In genomic region chr4:128655446-128655845, GRCm38 (mm10) we compare ENCODE assay signal across 8 mouse cellular contexts. TPM values are rescaled to one million over a fixed set of nuclear protein-coding genes. Genes with fewer than 3 reads are reported as not detected.
DNase-seq lines count a peak whose midpoint lies in the region; ATAC-seq and TF ChIP-seq lines count a peak whose summit lies in the region.

No protein-coding gene starts in this region.

- intact Hi-C loops in heart, adult 2 months (cut with DNase I) = no loop called here

- no peak for TF ChIP-seq POLR2A in heart, adult 2 months (IDR thresholded peaks at IDR 0.05; ENCODE audit: insufficient read depth, low read depth, low read length)
- TF ChIP-seq POLR2A in CH12.LX (IDR thresholded peaks at IDR 0.05; ENCODE audit: low read depth, low read length) = no peak

- TF ChIP-seq CTCF in heart, adult 2 months (IDR thresholded peaks at IDR 0.05) = no peak
- no peak for TF ChIP-seq CTCF in CH12.LX (conservative IDR thresholded peaks at IDR 0.05 in 1 of 2, IDR thresholded peaks at IDR 0.05 in 1 of 2; ENCODE audit: low read depth in 2 of 2, low read length in 2 of 2)

- dilution Hi-C loops in CH12.LX (cut with MboI; ENCODE audit: extremely low pct_ligation_motif_present, extremely low pct_unique_long_range_greater_than_20kb, low sequenced_read_pairs) = no loop called here

- ATAC-seq in granulocyte monocyte progenitor cell, adult 5-6 weeks (replicated peaks; ENCODE audit: poor library complexity, severe bottlenecking) = peak; percentile 20

- peak overlapping the region; percentile 71 for H3K9ac ChIP-seq in heart, adult 2 months (ENCODE audit: low read depth, low read length)
- no peak overlapping the region; the same call in 1 of the 2 replicates for H3K9ac ChIP-seq in CH12.LX (ENCODE audit: insufficient read depth, low read depth)

- TF ChIP-seq EP300 in heart, adult 2 months (IDR thresholded peaks at IDR 0.05; ENCODE audit: insufficient read depth, low read depth, low read length) = no peak
- no peak for TF ChIP-seq EP300 in CH12.LX (IDR thresholded peaks at IDR 0.05; ENCODE audit: low read length)

- peak overlapping the region; percentile 64 for H3K4me3 ChIP-seq in heart, adult 2 months
- H3K4me3 ChIP-seq in CH12.LX (replicated peaks in 1 of 3; ENCODE audit: low read depth in 2 of 3, low read length in 2 of 3, poor library complexity in 1 of 3) (peak overlapping the region; percentile 47 to 72 (median 63)), macrophage (ENCODE audit: inconsistent target) (peak overlapping the region; percentile 32)

- 15% methylated on average over 12 of the region's 12 CpGs for WGBS in heart, adult 2 months
- 5% methylated on average over 12 of the region's 12 CpGs for WGBS in macrophage (ENCODE audit: missing documents)

- no peaks in the 10 kb centered on the region for H3K36me3 ChIP-seq in heart, adult 2 months (ENCODE audit: control insufficient read depth, insufficient read depth, low read length)
- H3K36me3 ChIP-seq in CH12.LX (replicated peaks in 1 of 2; ENCODE audit: control insufficient read depth in 1 of 2, insufficient read depth in 1 of 2, low read length in 1 of 2) (no peaks in the 10 kb centered on the region), macrophage (ENCODE audit: inconsistent target) (no peaks in the 10 kb centered on the region)

- no peak for DNase-seq in heart, adult 2 months
- no peak for DNase-seq in heart, adult 8-10 months (ENCODE audit: low spot score)
- no peak for DNase-seq in CH12.LX (ENCODE audit: extremely low read depth)
- DNase-seq in urinary bladder, adult 2 months (ENCODE audit: low spot score) = no peak
- DNase-seq in right cerebral cortex, postnatal 4 days = no peak
- no peak for DNase-seq in thymus, postnatal 25 days

- H3K27ac ChIP-seq in heart, adult 2 months = no peak overlapping the region; the same call in 1 of the 2 replicates
- no peak overlapping the region for H3K27ac ChIP-seq in CH12.LX (ENCODE audit: insufficient read depth, low read depth)
- no peak overlapping the region for H3K27ac ChIP-seq in macrophage

- no peak for TF ChIP-seq RAD21 in CH12.LX (IDR thresholded peaks at IDR 0.05; ENCODE audit: low read depth, low read length)

- no peaks in the 10 kb centered on the region for H3K9me3 ChIP-seq in CH12.LX (replicated peaks; ENCODE audit: low read length)

- no peaks in the 10 kb centered on the region for H3K27me3 ChIP-seq in heart, adult 2 months (ENCODE audit: control insufficient read depth, insufficient read depth, low read length)
- H3K27me3 ChIP-seq in CH12.LX (replicated peaks) = peaks cover 6% of the 10 kb centered on the region

- H3K79me2 ChIP-seq in heart, adult 2 months (replicated peaks; ENCODE audit: control insufficient read depth, insufficient read depth, low read length) = no peaks in the 10 kb centered on the region
- H3K79me2 ChIP-seq in CH12.LX (replicated peaks; ENCODE audit: control insufficient read depth, extremely low read depth, insufficient read depth, poor library complexity, severe bottlenecking) (no peaks in the 10 kb centered on the region), macrophage (ENCODE audit: inconsistent target) (no peaks in the 10 kb centered on the region)

- in situ Hi-C loops in CH12.LX (cut with MboI; ENCODE audit: low pct_ligation_motif_present, low pct_unique_long_range_greater_than_20kb, low sequenced_read_pairs) = loop anchor here (5.0 kb wide), 1 partner anchor 37 kb away; no protein-coding TSS in a partner anchor

- peak overlapping the region; percentile 96 for H3K4me2 ChIP-seq in CH12.LX (ENCODE audit: insufficient read depth, low read depth, poor library complexity, severe bottlenecking)

- H3K4me1 ChIP-seq in heart, adult 2 months (ENCODE audit: control insufficient read depth, insufficient read depth, low read length) = peaks cover 2% of the 10 kb centered on the region; the same call in 1 of the 2 replicates
- H3K4me1 ChIP-seq in CH12.LX (ENCODE audit: control insufficient read depth in 1 of 2, insufficient read depth in 2 of 2) = peaks cover 0 to 45% of the 10 kb centered on the region in 2 experiments; a peak in 2 of 4 replicates

TF ChIP-seq in CH12.LX, 34 proteins besides CTCF, POLR2A, EP300 and RAD21:
- TF ChIP-seq MAFK (IDR thresholded peaks at IDR 0.05; ENCODE audit: insufficient replicate concordance, low read length) = no peak
- TF ChIP-seq USF2 (conservative IDR thresholded peaks at IDR 0.05; ENCODE audit: low read depth, low read length) = no peak
- no peak for TF ChIP-seq ELF1 (IDR thresholded peaks at IDR 0.05; ENCODE audit: low read depth, low read length)
- no peak for TF ChIP-seq GABPA (IDR thresholded peaks at IDR 0.05; ENCODE audit: insufficient replicate concordance, low read depth, low read length)
- no peak for TF ChIP-seq USF1 (IDR thresholded peaks at IDR 0.05; ENCODE audit: low read depth, low read length)
- no peak for TF ChIP-seq JUND (conservative IDR thresholded peaks at IDR 0.05; ENCODE audit: low read depth, low read length)
- no peak for TF ChIP-seq SMC3 (IDR thresholded peaks at IDR 0.05; ENCODE audit: low read depth, low read length)
- TF ChIP-seq NELFE (IDR thresholded peaks at IDR 0.05; ENCODE audit: low read depth, low read length) = no peak
- no peak for TF ChIP-seq MXI1 (IDR thresholded peaks at IDR 0.05; ENCODE audit: low read depth, low read length)
- no peak for TF ChIP-seq BHLHE40 (IDR thresholded peaks at IDR 0.05; ENCODE audit: low read depth, low read length)
- no peak for TF ChIP-seq ZC3H11A (IDR thresholded peaks at IDR 0.05; ENCODE audit: low read depth, low read length)
- no peak for TF ChIP-seq RCOR1 (conservative IDR thresholded peaks at IDR 0.05; ENCODE audit: low read depth, low read length)
- TF ChIP-seq JUN (IDR thresholded peaks at IDR 0.05; ENCODE audit: insufficient read depth, low read depth, low read length) = no peak
- no peak for TF ChIP-seq CHD2 (IDR thresholded peaks at IDR 0.05; ENCODE audit: low read length)
- no peak for TF ChIP-seq TBP (conservative IDR thresholded peaks at IDR 0.05; ENCODE audit: low read depth, low read length)
- no peak for TF ChIP-seq IRF4 (IDR thresholded peaks at IDR 0.05; ENCODE audit: low read depth, low read length)

RNA-seq across cellular contexts. Expression of gene Phc2, which starts 0.9 kb away (rescaled TPM):
- 10 to 100 TPM; 34.3 to 46.3 TPM for total RNA-seq in heart, adult 2 months (2021)
- polyA plus RNA-seq in heart, adult 2 months (2012; rRNA removed) = 39.7 and 44.5 TPM in 2 replicates
- total RNA-seq in heart, adult 8-10 months (2022) = 10 to 100 TPM; 26.8 to 38.7 (median 30.2) TPM
- total RNA-seq in CH12.LX (2012; rRNA removed) (29.6 and 32.7 TPM in 2 replicates), CH12.LX (2014; rRNA removed) (23.5 and 24.1 TPM in 2 replicates)
- polyA plus RNA-seq in CH12.LX (2012; ENCODE audit: insufficient read length, low read depth) (53.2 and 56.1 TPM in 2 replicates), macrophage (2018) (56.6 to 66.8 TPM (median 59.8 TPM) in 3 replicates)
- 33.7 and 47.2 TPM in 2 replicates for total RNA-seq in granulocyte monocyte progenitor cell, adult 5-6 weeks (2014; fragmentation: Nextera tagmentation)
- 8.7 and 17.5 TPM in 2 replicates for total RNA-seq in granulocyte monocyte progenitor cell, adult 5-6 weeks (2017)
- total RNA-seq in macrophage (2018; cell fraction: chromatin; rRNA removed) = 10 to 100 TPM; 32.5 to 78.6 (median 52.5) TPM
- 10 to 100 TPM; 51.6 to 81.5 (median 66.5) TPM for total RNA-seq in macrophage (2018; cell fraction: cytosol; rRNA removed)
- total RNA-seq in macrophage (2018; cell fraction: nucleus; rRNA removed) = 10 to 100 TPM; 49.4 to 94.3 (median 66.9) TPM
- 68.5 and 77.5 TPM in 2 replicates for polyA plus RNA-seq in urinary bladder, adult 2 months (2012; rRNA removed)

RNA-seq across cellular contexts. Expression of gene Tlr12, which starts 37.0 kb away (rescaled TPM):
- under 1 TPM; 0.09 to 0.10 TPM for total RNA-seq in heart, adult 2 months (2021)
- 0.12 and 0.21 TPM in 2 replicates for polyA plus RNA-seq in heart, adult 2 months (2012; rRNA removed)
- total RNA-seq in heart, adult 8-10 months (2022) = under 1 TPM in 2 of 4 experiments, not detected in 2; 0.28 to 0.29 TPM
- total RNA-seq in CH12.LX (2012; rRNA removed) = 0.04 TPM in 1 of 2 replicates, not detected in the other
- 0.12 and 0.31 TPM in 2 replicates for total RNA-seq in CH12.LX (2014; rRNA removed)
- polyA plus RNA-seq in CH12.LX (2012; ENCODE audit: insufficient read length, low read depth) = 0.14 and 0.15 TPM in 2 replicates
- 0.82 and 2.3 TPM in 2 replicates for total RNA-seq in granulocyte monocyte progenitor cell, adult 5-6 weeks (2014; fragmentation: Nextera tagmentation)
- total RNA-seq in granulocyte monocyte progenitor cell, adult 5-6 weeks (2017) = 0.13 TPM in 1 of 2 replicates, not detected in the other
- 1 to 10 TPM in 1 of 26 experiments, under 1 TPM in 7, not detected in 18; 0.22 to 1.1 (median 0.50) TPM for total RNA-seq in macrophage (2018; cell fraction: chromatin; rRNA removed)
- total RNA-seq in macrophage (2018; cell fraction: cytosol; rRNA removed) = 1 to 10 TPM in 2 of 26 experiments, under 1 TPM in 23, not detected in 1; 0.03 to 1.8 (median 0.19) TPM
- 1 to 10 TPM in 10 of 26 experiments, under 1 TPM in 6, not detected in 10; 0.20 to 3.7 (median 1.3) TPM for total RNA-seq in macrophage (2018; cell fraction: nucleus; rRNA removed)
- 0.06 to 0.57 TPM (median 0.07 TPM) in 3 replicates for polyA plus RNA-seq in macrophage (2018)
- polyA plus RNA-seq in urinary bladder, adult 2 months (2012; rRNA removed) = 5.0 and 6.9 TPM in 2 replicates

RNA-seq across cellular contexts. Expression of gene Zscan20, which starts 45.5 kb away (rescaled TPM):
- 10 to 100 TPM in 1 of 2 experiments, 1 to 10 TPM in 1; 6.0 to 10.1 TPM for total RNA-seq in heart, adult 2 months (2021)
- polyA plus RNA-seq in heart, adult 2 months (2012; rRNA removed) = 1.8 and 3.3 TPM in 2 replicates
- total RNA-seq in heart, adult 8-10 months (2022) = 1 to 10 TPM; 5.2 to 9.1 (median 7.8) TPM
- total RNA-seq in CH12.LX (2012; rRNA removed) (5.9 and 7.6 TPM in 2 replicates), CH12.LX (2014; rRNA removed) (2.4 and 3.4 TPM in 2 replicates)
- polyA plus RNA-seq in CH12.LX (2012; ENCODE audit: insufficient read length, low read depth) (4.2 and 4.9 TPM in 2 replicates), macrophage (2018) (1.6 to 1.9 TPM (median 1.8 TPM) in 3 replicates)
- total RNA-seq in granulocyte monocyte progenitor cell, adult 5-6 weeks (2014; fragmentation: Nextera tagmentation) = 3.0 and 11.8 TPM in 2 replicates
- total RNA-seq in granulocyte monocyte progenitor cell, adult 5-6 weeks (2017) = 2.2 and 3.0 TPM in 2 replicates
- total RNA-seq in macrophage (2018; cell fraction: chromatin; rRNA removed) = 10 to 100 TPM in 14 of 26 experiments, 1 to 10 TPM in 12; 1.6 to 21.8 (median 11.1) TPM
- 1 to 10 TPM in 20 of 26 experiments, under 1 TPM in 6; 0.23 to 4.2 (median 2.6) TPM for total RNA-seq in macrophage (2018; cell fraction: cytosol; rRNA removed)
- 10 to 100 TPM in 4 of 26 experiments, 1 to 10 TPM in 21, under 1 TPM in 1; 0.98 to 14.2 (median 5.3) TPM for total RNA-seq in macrophage (2018; cell fraction: nucleus; rRNA removed)
- 2.1 and 3.4 TPM in 2 replicates for polyA plus RNA-seq in urinary bladder, adult 2 months (2012; rRNA removed)
